10 mouse cellular contexts compared by ENCODE assay signal in the genomic region with DNA sequence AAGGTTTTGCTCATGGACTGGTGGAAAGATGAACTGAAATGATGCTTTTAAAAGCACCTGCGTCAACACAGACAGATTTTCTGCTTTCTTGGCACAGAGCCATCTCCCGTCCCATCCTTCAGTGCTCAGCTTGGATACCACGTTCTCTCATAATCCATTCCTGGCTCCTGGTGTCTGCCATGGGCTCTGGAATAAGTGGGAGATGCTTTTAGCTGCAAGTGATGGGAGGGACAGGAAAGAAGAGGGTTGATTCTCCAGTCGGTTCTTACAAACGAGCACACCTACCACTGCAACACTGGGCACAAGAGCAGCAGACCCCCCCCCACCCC. TPM values are rescaled to one million over a fixed set of nuclear protein-coding genes. Genes with fewer than 3 reads are reported as not detected.
A peak's percentile ranks its signal among the peaks of the same experiment; 100 is the strongest.
DNase-seq lines count a peak whose midpoint lies in the region; ATAC-seq and TF ChIP-seq lines count a peak whose summit lies in the region.
"Had no signal": no experiment of that assay in that cellular context is flagged by ENCODE, and none has a peak within 500 bp of the region (broad histone marks: within the 10 kb centered on the region; RNA-seq: fewer than 3 reads in every experiment).

No protein-coding gene starts in this region.

- no peak for ATAC-seq in Patski

- H3K27me3 ChIP-seq in Patski: no peaks in the 10 kb centered on the region
- H3K27me3 ChIP-seq: CH12.LX; hindbrain, embryonic 15.5 days; liver, embryonic 13.5 days had no signal

- no peak for TF ChIP-seq CTCF in Patski (IDR thresholded peaks at IDR 0.05)

- in situ Hi-C loops in Patski (cut with MboI; ENCODE audit: low pct_unique_long_range_greater_than_20kb): loop anchor here (25.0 kb wide), 1 partner anchor 962 kb away; no protein-coding TSS in a partner anchor

- intact Hi-C loops in left cerebral cortex, postnatal 36 days (cut with DNase I): no loop called here

- POLR2A ChIA-PET in Patski (lab: Charles Lee): no interaction called here

- peak; percentile 12 for DNase-seq in kidney, postnatal 10 days
- DNase-seq in kidney, adult 11 months: no peak
- peak; percentile 15 for DNase-seq in MN1 (ENCODE audit: low spot score)
- peak; percentile 42 for DNase-seq in Patski (ENCODE audit: low read depth, low spot score)
- DNase-seq in left cerebral cortex, postnatal 36 days (ENCODE audit: low spot score in 2 of 2): peak; percentile 30 to 35
- no peak for DNase-seq in spleen, postnatal 14 days (ENCODE audit: low spot score in 2 of 2)
- DNase-seq in urinary bladder, postnatal 14 days (ENCODE audit: low spot score): no peak
- DNase-seq: liver, embryonic 13.5 days had no signal

- CTCF ChIA-PET in Patski (lab: Charles Lee): interaction anchor here (0.7 kb wide), 1 partner anchor 99 kb away, joined by 3 read pairs; no protein-coding TSS in a partner anchor

RNA-seq across cellular contexts. Expression of a gene that starts 56.7 kb away (rescaled TPM):
- polyA plus RNA-seq in Patski (2021): 2.4 TPM
- 10 to 100 TPM; 19.6 to 23.6 TPM for total RNA-seq in left cerebral cortex, postnatal 36 days (2021)

Comparison
In these comparisons a context has a peak if more than half of its experiments do, and no peak if none do; other contexts are left out.
1. DNase-seq: peak in kidney, postnatal 10 days (single experiment), MN1 (single experiment), Patski (single experiment) and left cerebral cortex, postnatal 36 days (2 of 2); none in kidney, adult 11 months (single experiment), spleen, postnatal 14 days (0 of 2) and urinary bladder, postnatal 14 days (single experiment).